Mouse (Mus musculus): Measurements from ENCODE around the gene Eif5.
"Not testable (repeated sequence)": the region's sequence is repeated elsewhere in the genome, so short reads cannot be mapped to it uniquely, and the experiment has no call there.

The Eif5 gene

GRCm38 (mm10) chr12:111537796-111538291 is at the start of gene Eif5:
TSS of gene Eif5 (plus strand) at chr12:111538016.
- ATAC-seq (ENCODE audit: low TSS enrichment): peak; percentile 96

- no peak for ATAC-seq (ENCODE audit: low TSS enrichment)
Measured at GRCm38 (mm10) chr12:111489261-111489865, 48.5 kb upstream of the Eif5 start.

GRCm38 (mm10) chr12:111494931-111495330 is 42.9 kb upstream of the Eif5 start:
- ATAC-seq (ENCODE audit: low TSS enrichment): no peak

- no peak for ATAC-seq (ENCODE audit: low TSS enrichment)
Measured at GRCm38 (mm10) chr12:111497076-111497475, 40.7 kb upstream of the Eif5 start.

- ATAC-seq (ENCODE audit: low TSS enrichment): no peak
Measured at GRCm38 (mm10) chr12:111499617-111500016, 38.2 kb upstream of the Eif5 start.

GRCm38 (mm10) chr12:111500725-111501124 is 37.1 kb upstream of the Eif5 start:
- ATAC-seq (ENCODE audit: low TSS enrichment): no peak

- no peak for ATAC-seq (ENCODE audit: low TSS enrichment)
Measured at GRCm38 (mm10) chr12:111503063-111503567, 34.7 kb upstream of the Eif5 start.

- ATAC-seq (ENCODE audit: low TSS enrichment): no peak
Measured at GRCm38 (mm10) chr12:111503571-111503970, 34.2 kb upstream of the Eif5 start.

- peak; percentile 92 for ATAC-seq (ENCODE audit: low TSS enrichment)
Measured at GRCm38 (mm10) chr12:111504904-111505303, 32.9 kb upstream of the Eif5 start.

GRCm38 (mm10) chr12:111507001-111507400 is 30.8 kb upstream of the Eif5 start:
- ATAC-seq (ENCODE audit: low TSS enrichment): no peak

- ATAC-seq (ENCODE audit: low TSS enrichment): no peak
Measured at GRCm38 (mm10) chr12:111507962-111508361, 29.9 kb upstream of the Eif5 start.

- not testable (repeated sequence) for ATAC-seq (ENCODE audit: low TSS enrichment)
Measured at GRCm38 (mm10) chr12:111508438-111508837, 29.4 kb upstream of the Eif5 start.

- no peak for ATAC-seq (ENCODE audit: low TSS enrichment)
Measured at GRCm38 (mm10) chr12:111512572-111513063, 25.2 kb upstream of the Eif5 start.

GRCm38 (mm10) chr12:111513673-111514072 is 24.1 kb upstream of the Eif5 start:
- peak; percentile 42 for ATAC-seq (ENCODE audit: low TSS enrichment)

GRCm38 (mm10) chr12:111514231-111514792 is 23.5 kb upstream of the Eif5 start:
- peak; percentile 24; the same call in 1 of the 2 replicates for ATAC-seq (ENCODE audit: low TSS enrichment)

- peak; percentile 28; the same call in 1 of the 2 replicates for ATAC-seq (ENCODE audit: low TSS enrichment)
Measured at GRCm38 (mm10) chr12:111514874-111515649, 22.8 kb upstream of the Eif5 start.

- no peak for ATAC-seq (ENCODE audit: low TSS enrichment)
Measured at GRCm38 (mm10) chr12:111515920-111516319, 21.9 kb upstream of the Eif5 start.

GRCm38 (mm10) chr12:111516826-111517225 is 21.0 kb upstream of the Eif5 start:
- peak; percentile 85 for ATAC-seq (ENCODE audit: low TSS enrichment)

GRCm38 (mm10) chr12:111517901-111518300 is 19.9 kb upstream of the Eif5 start:
- no peak for ATAC-seq (ENCODE audit: low TSS enrichment)

GRCm38 (mm10) chr12:111518391-111518790 is 19.4 kb upstream of the Eif5 start:
- ATAC-seq (ENCODE audit: low TSS enrichment): no peak

- ATAC-seq (ENCODE audit: low TSS enrichment): peak; percentile 51; the same call in 1 of the 2 replicates
Measured at GRCm38 (mm10) chr12:111519821-111520220, 18.0 kb upstream of the Eif5 start.

GRCm38 (mm10) chr12:111520994-111521393 is 16.8 kb upstream of the Eif5 start:
- ATAC-seq (ENCODE audit: low TSS enrichment): no peak

Data from frontal cortex, adult (tissue).